Mouse (Mus musculus): ENCODE data around the gene Rps2. TPM values are rescaled to one million over a fixed set of nuclear protein-coding genes. Genes with fewer than 3 reads are reported as not detected.
"Not testable (repeated sequence)": the region's sequence is repeated elsewhere in the genome, so short reads cannot be mapped to it uniquely, and the experiment has no call there.

Gene Rps2
- polyA plus RNA-seq, 1 experiment = 685 TPM

- H3K4me3 ChIP-seq (ENCODE audit: insufficient read depth, low read length) = no peak overlapping the region
- H3K4me1 ChIP-seq (ENCODE audit: control insufficient read depth, insufficient read depth, low read length) = peaks cover 8% of the 10 kb centered on the region
- H3K27ac ChIP-seq (ENCODE audit: insufficient read depth, low read depth, low read length) = no peak overlapping the region
- no peak for TF ChIP-seq POLR2A (IDR thresholded peaks at IDR 0.05; ENCODE audit: borderline replicate concordance, low read depth, low read length)
- no peak for TF ChIP-seq CTCF (IDR thresholded peaks at IDR 0.05; ENCODE audit: low read depth, low read length)
Measured at GRCm38 (mm10) chr17:24699473-24699872, 18.4 kb upstream of the Rps2 start.

- TF ChIP-seq POLR2A (IDR thresholded peaks at IDR 0.05; ENCODE audit: borderline replicate concordance, low read depth, low read length) (no peak), CTCF (IDR thresholded peaks at IDR 0.05; ENCODE audit: low read depth, low read length) (no peak)
- no peak overlapping the region for H3K27ac ChIP-seq (ENCODE audit: insufficient read depth, low read depth, low read length)
Measured at GRCm38 (mm10) chr17:24701251-24701650, 16.7 kb upstream of the Rps2 start.

GRCm38 (mm10) chr17:24705821-24706220 is 12.1 kb upstream of the Rps2 start:
- H3K4me1 ChIP-seq (ENCODE audit: control insufficient read depth, insufficient read depth, low read length) = peaks cover 5% of the 10 kb centered on the region; the same call in 1 of the 2 replicates
- TF ChIP-seq POLR2A (IDR thresholded peaks at IDR 0.05; ENCODE audit: borderline replicate concordance, low read depth, low read length) = no peak
- no peak overlapping the region for H3K27ac ChIP-seq (ENCODE audit: insufficient read depth, low read depth, low read length)

More at GRCm38 (mm10) chr17:24701251-24701650, 16.7 kb upstream of the Rps2 start:
- no peak overlapping the region for H3K4me3 ChIP-seq (ENCODE audit: insufficient read depth, low read length)
- H3K4me1 ChIP-seq (ENCODE audit: control insufficient read depth, insufficient read depth, low read length) = peaks cover 7% of the 10 kb centered on the region; the same call in 1 of the 2 replicates

DNA sequence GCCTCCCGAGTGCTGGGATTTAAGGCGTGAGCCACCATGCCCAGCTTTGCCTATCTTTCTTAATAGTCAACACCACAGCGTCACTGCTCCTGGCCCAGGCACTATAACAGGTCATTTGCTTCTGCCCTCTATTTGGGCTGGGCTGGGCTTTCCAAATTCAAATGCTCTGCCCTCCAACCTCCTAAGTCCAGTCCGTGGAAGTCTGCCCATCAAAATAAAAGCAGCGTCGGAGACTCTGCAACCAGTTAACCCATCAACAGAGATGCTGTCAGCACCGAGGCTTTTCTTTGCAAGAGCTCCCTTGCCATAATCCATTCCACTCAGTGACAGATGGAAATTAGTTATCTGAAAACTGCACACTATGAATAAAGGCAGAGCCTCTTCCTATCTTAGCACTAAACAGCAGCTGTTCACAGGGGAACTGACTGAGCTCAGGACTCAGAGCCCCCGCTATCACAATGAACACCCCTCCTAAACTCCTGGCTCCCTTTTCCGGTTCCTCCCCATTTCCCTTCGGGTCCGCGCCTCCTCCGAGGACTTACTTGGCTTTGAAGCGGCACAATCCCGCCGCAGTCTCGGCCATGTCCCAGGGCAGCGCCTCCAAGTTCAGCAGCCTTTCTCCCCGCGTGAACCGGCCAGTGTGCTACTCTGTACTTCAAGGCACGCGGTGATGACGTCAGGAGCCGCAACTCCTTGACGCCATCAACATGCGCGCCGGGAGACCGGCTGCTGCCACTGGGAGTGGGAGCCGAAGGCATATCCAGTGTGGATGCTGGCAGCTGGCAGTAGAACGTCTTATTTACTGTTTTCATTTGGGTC is 10.7 kb upstream of the Rps2 start, which contains the start of gene Tbl3:
Gene Tbl3 (minus strand): TSS at position 679 of the 819 bp plus-strand sequence.
- H3K4me3 ChIP-seq (ENCODE audit: insufficient read depth, low read length) = peak within 1 kb of the TSS; percentile 81
- H3K27ac ChIP-seq (ENCODE audit: insufficient read depth, low read depth, low read length) = peak within 1 kb of the TSS; percentile 84
- H3K4me1 ChIP-seq (ENCODE audit: control insufficient read depth, insufficient read depth, low read length) = peaks cover 5% of the 10 kb centered on the region; the same call in 1 of the 2 replicates
- no peak for TF ChIP-seq CTCF (IDR thresholded peaks at IDR 0.05; ENCODE audit: low read depth, low read length)
- TF ChIP-seq POLR2A (IDR thresholded peaks at IDR 0.05; ENCODE audit: borderline replicate concordance, low read depth, low read length) = no peak

More at GRCm38 (mm10) chr17:24705821-24706220, 12.1 kb upstream of the Rps2 start:
- H3K4me3 ChIP-seq (ENCODE audit: insufficient read depth, low read length) = no peak overlapping the region

- peaks cover 5% of the 10 kb centered on the region; the same call in 1 of the 2 replicates for H3K4me1 ChIP-seq (ENCODE audit: control insufficient read depth, insufficient read depth, low read length)
- H3K27ac ChIP-seq (ENCODE audit: insufficient read depth, low read depth, low read length) = peak overlapping the region; percentile 84
- peak overlapping the region; percentile 81 for H3K4me3 ChIP-seq (ENCODE audit: insufficient read depth, low read length)
- TF ChIP-seq POLR2A (IDR thresholded peaks at IDR 0.05; ENCODE audit: borderline replicate concordance, low read depth, low read length) = no peak
- TF ChIP-seq CTCF (IDR thresholded peaks at IDR 0.05; ENCODE audit: low read depth, low read length) = no peak
Measured at GRCm38 (mm10) chr17:24707801-24708425, 10.0 kb upstream of the Rps2 start.

DNA sequence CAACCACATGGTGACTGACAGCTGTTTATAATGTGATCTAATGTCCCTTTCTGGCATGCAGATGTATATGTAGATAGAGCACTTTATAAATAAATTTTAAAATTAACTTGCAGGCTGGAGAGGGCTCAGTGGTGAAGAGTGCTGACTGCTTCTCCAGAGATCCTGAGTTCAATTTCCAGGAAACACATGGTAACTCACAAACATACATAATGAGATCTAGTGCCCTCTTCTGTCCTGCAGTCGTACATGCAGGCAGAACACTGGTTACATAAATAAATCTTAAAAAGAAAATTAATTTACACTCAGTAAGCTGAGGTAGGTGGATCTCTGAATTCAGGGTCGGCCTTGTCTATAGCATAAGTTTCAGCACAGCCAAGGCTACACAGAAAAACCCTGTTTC is 9.3 kb upstream of the Rps2 start:
- peaks cover 5% of the 10 kb centered on the region; the same call in 1 of the 2 replicates for H3K4me1 ChIP-seq (ENCODE audit: control insufficient read depth, insufficient read depth, low read length)
- H3K4me3 ChIP-seq (ENCODE audit: insufficient read depth, low read length) = no peak overlapping the region
- peak overlapping the region; percentile 33; the same call in 1 of the 2 replicates for H3K27ac ChIP-seq (ENCODE audit: insufficient read depth, low read depth, low read length)
- TF ChIP-seq POLR2A (IDR thresholded peaks at IDR 0.05; ENCODE audit: borderline replicate concordance, low read depth, low read length) (no peak), CTCF (IDR thresholded peaks at IDR 0.05; ENCODE audit: low read depth, low read length) (no peak)

- H3K4me1 ChIP-seq (ENCODE audit: control insufficient read depth, insufficient read depth, low read length) = no peaks in the 10 kb centered on the region
- TF ChIP-seq POLR2A (IDR thresholded peaks at IDR 0.05; ENCODE audit: borderline replicate concordance, low read depth, low read length) (no peak), CTCF (IDR thresholded peaks at IDR 0.05; ENCODE audit: low read depth, low read length) (no peak)
- no peak overlapping the region for H3K27ac ChIP-seq (ENCODE audit: insufficient read depth, low read depth, low read length)
- H3K4me3 ChIP-seq (ENCODE audit: insufficient read depth, low read length) = no peak overlapping the region
Measured at GRCm38 (mm10) chr17:24715556-24715955, 2.4 kb upstream of the Rps2 start.

DNA sequence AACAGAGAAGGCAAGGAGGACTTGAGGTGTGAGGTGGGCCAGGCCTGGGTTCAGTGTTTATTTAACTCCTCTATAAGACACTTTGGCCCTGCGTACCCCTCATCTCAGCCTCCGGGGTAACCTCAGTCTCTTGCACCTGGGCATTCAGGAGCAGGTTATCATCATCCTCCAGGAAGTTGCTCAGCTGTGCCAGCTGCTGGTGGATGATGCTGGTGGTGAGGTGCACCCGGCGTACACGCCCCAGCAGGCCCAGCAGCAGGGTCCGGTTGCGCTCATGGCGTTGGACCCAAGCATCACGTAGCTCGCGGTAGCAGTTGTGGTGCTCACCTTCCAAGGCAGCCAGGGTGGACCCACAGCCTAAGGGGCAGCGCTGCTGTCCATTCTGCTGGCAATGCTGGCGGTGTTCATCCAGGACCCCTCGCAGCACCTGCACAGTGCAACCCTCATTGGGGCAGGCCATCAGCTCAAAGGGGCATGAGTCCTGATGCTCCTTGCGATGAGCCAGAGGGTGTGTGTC is 1.7 kb upstream of the Rps2 start:
- H3K4me3 ChIP-seq (ENCODE audit: insufficient read depth, low read length) = no peak overlapping the region
- no peak overlapping the region for H3K27ac ChIP-seq (ENCODE audit: insufficient read depth, low read depth, low read length)

DNA sequence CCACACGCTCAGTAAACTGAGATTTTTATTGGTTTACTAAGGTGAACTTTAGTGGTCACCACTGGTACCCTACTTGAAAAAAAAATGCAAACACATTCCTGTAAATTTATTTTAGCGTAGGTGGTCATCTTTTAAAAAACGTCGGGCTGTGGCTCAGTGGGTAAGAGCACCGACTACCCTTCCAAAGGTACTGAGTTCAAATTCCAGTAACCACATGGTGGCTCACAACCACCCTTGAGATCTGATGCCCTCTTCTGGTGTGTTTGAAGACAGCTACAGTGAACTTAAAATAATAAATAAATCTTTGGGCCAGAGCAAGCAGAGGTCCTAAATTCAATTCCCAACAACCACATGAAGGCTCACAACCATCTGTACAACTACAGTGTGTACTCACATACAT is 1.0 kb downstream of the Rps2 start:
- Histone ChIP-seq H3K27ac (ENCODE audit: insufficient read depth, low read depth, low read length) (0 out of 2 replicates have a peak overlapping the region, but pooled peaks have one; percentile 67), H3K4me3 (ENCODE audit: insufficient read depth, low read length) (peak overlapping the region; percentile 73)
- H3K4me1 ChIP-seq (ENCODE audit: control insufficient read depth, insufficient read depth, low read length) = not testable (repeated sequence)

More for the DNA sequence above, 1.7 kb upstream of the Rps2 start:
- H3K4me1 ChIP-seq (ENCODE audit: control insufficient read depth, insufficient read depth, low read length) = no peaks in the 10 kb centered on the region
- TF ChIP-seq POLR2A (IDR thresholded peaks at IDR 0.05; ENCODE audit: borderline replicate concordance, low read depth, low read length) = no peak
- no peak for TF ChIP-seq CTCF (IDR thresholded peaks at IDR 0.05; ENCODE audit: low read depth, low read length)
